32 mouse cellular contexts compared by ENCODE assay signal in the genomic region with DNA sequence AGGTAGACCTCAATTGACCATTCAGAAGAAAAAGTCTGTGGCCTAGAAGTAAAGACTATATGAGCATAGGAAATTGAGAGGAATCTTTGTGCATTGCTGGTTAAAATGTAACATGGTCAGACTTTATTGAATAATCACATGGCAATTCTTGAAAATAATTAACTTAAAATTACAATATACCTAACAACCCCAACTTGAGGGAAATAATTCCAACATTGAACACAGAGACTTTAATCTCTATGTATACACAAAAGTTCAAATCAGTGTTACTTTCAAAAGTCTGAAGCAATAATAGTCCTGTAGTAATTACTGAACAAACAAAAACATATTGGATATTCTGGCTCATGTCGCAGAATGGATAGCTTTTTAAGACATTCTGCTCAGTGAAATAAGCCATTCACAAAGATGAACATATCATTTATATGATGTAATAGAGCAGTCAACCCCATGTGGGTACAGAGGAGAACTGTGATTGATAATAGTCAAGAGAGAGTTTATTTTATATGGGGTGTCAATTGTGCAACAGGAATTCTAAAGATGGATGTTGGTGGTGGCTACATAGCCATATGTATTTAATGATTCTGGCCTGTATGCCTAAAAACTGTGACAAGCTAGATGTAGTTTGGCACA.
"Had no signal": no experiment of that assay in that cellular context is flagged by ENCODE, and none has a peak within 500 bp of the region (broad histone marks: within the 10 kb centered on the region; RNA-seq: fewer than 3 reads in every experiment).

No protein-coding gene starts in this region.

- H3K9ac ChIP-seq: limb, embryonic 12.5 days; limb, embryonic 13.5 days; limb, embryonic 15.5 days; liver, embryonic 12.5 days; liver, embryonic 13.5 days; liver, embryonic 14.5 days; liver, embryonic 15.5 days; liver, postnatal 0 days; lung, embryonic 14.5 days; lung, embryonic 15.5 days; midbrain, embryonic 12.5 days; midbrain, embryonic 13.5 days; midbrain, embryonic 15.5 days; neural tube, embryonic 12.5 days had no signal

- H3K27me3 ChIP-seq: limb, embryonic 13.5 days; limb, embryonic 15.5 days; liver, embryonic 12.5 days; liver, embryonic 13.5 days; liver, embryonic 15.5 days; lung, embryonic 15.5 days; megakaryocyte, embryonic 14.5 days; midbrain, embryonic 12.5 days; midbrain, embryonic 13.5 days; midbrain, embryonic 15.5 days; neural tube, embryonic 12.5 days had no signal

- H3K4me1 ChIP-seq: limb, embryonic 10.5 days; limb, embryonic 12.5 days; limb, embryonic 13.5 days; limb, embryonic 15.5 days; liver, embryonic 12.5 days; liver, embryonic 13.5 days; liver, embryonic 15.5 days; lung, embryonic 15.5 days; megakaryocyte, embryonic 14.5 days; midbrain, embryonic 10.5 days; midbrain, embryonic 12.5 days; midbrain, embryonic 13.5 days; midbrain, embryonic 15.5 days; neural tube, embryonic 12.5 days had no signal

- ATAC-seq: liver, embryonic 12.5 days; liver, postnatal 0 days; lung, postnatal 0 days; midbrain, embryonic 13.5 days; midbrain, embryonic 15.5 days; midbrain, embryonic 16.5 days had no signal

- H3K4me2 ChIP-seq: limb, embryonic 12.5 days; limb, embryonic 13.5 days; limb, embryonic 15.5 days; liver, embryonic 11.5 days; liver, embryonic 12.5 days; liver, embryonic 13.5 days; liver, embryonic 15.5 days; lung, embryonic 14.5 days; lung, embryonic 15.5 days; midbrain, embryonic 11.5 days; midbrain, embryonic 12.5 days; midbrain, embryonic 13.5 days; midbrain, embryonic 15.5 days; neural tube, embryonic 12.5 days had no signal

- H3K36me3 ChIP-seq: limb, embryonic 10.5 days; limb, embryonic 12.5 days; limb, embryonic 13.5 days; limb, embryonic 15.5 days; liver, embryonic 12.5 days; liver, embryonic 13.5 days; liver, embryonic 15.5 days; lung, embryonic 15.5 days; midbrain, embryonic 10.5 days; midbrain, embryonic 12.5 days; midbrain, embryonic 13.5 days; midbrain, embryonic 15.5 days; neural tube, embryonic 12.5 days had no signal

- DNase-seq: left cerebral cortex, postnatal 4 days; liver; liver, embryonic 13.5 days; liver, postnatal 0 days; lung, adult 18-20 months; lung, adult 2 months; lung, embryonic 14.5 days; lung, postnatal 10 days; lung, postnatal 14 days; lung, postnatal 36 days; lung, postnatal 4 days; midbrain, embryonic 14.5 days had no signal

- H3K27ac ChIP-seq: limb, embryonic 10.5 days; limb, embryonic 12.5 days; limb, embryonic 13.5 days; limb, embryonic 15.5 days; liver, embryonic 12.5 days; liver, embryonic 13.5 days; liver, embryonic 14.5 days; liver, embryonic 15.5 days; lung, embryonic 15.5 days; macrophage; midbrain, embryonic 10.5 days; midbrain, embryonic 12.5 days; midbrain, embryonic 13.5 days; midbrain, embryonic 15.5 days; neural tube, embryonic 12.5 days had no signal

- H3K4me3 ChIP-seq: limb, embryonic 10.5 days; limb, embryonic 12.5 days; limb, embryonic 13.5 days; limb, embryonic 15.5 days; liver, embryonic 12.5 days; liver, embryonic 13.5 days; liver, embryonic 15.5 days; lung, embryonic 15.5 days; megakaryocyte, embryonic 14.5 days; midbrain, embryonic 10.5 days; midbrain, embryonic 12.5 days; midbrain, embryonic 13.5 days; midbrain, embryonic 15.5 days; myocyte; neural tube, embryonic 12.5 days had no signal

- H3K9me3 ChIP-seq: limb, embryonic 10.5 days; limb, embryonic 12.5 days; limb, embryonic 13.5 days; limb, embryonic 15.5 days; liver, embryonic 12.5 days; liver, embryonic 13.5 days; liver, embryonic 15.5 days; lung, embryonic 15.5 days; midbrain, embryonic 10.5 days; midbrain, embryonic 12.5 days; midbrain, embryonic 13.5 days; midbrain, embryonic 15.5 days; neural tube, embryonic 12.5 days had no signal
